Mouse (Mus musculus) forebrain, embryonic 11.5 days (tissue): ENCODE measurements around the gene Lsm2. TPM values are rescaled to one million over a fixed set of nuclear protein-coding genes. Genes with fewer than 3 reads are reported as not detected.
A peak's percentile ranks its signal among the peaks of the same experiment; 100 is the strongest.
"Not testable (repeated sequence)": the region's sequence is repeated elsewhere in the genome, so short reads cannot be mapped to it uniquely, and the experiment has no call there.

Experiments
- ATAC-seq: fragments of 200-750 bp; cut with Nextera tagmentation; replicated peaks from 2 replicates; pipeline ENCODE4 v1.8.0; 2017; ENCODE audit warnings: moderate TSS enrichment; ENCODE audit not compliant: low FRiP score
- DNase-seq: peaks from one replicate; pipeline ENCODE4 v3.0.0-alpha.2; 2017; ENCODE audit warnings: low spot score
- H3K27ac ChIP-seq: fragments of 300-500 bp; sonication (generic); 2 replicates; pipeline ENCODE4 v1.5.1; 2014; ENCODE audit warnings: low read depth, low read length
- H3K27me3 ChIP-seq: fragments of 300-500 bp; sonication (generic); 2 replicates; pipeline ENCODE4 v1.6.1; 2014; ENCODE audit warnings: mild to moderate bottlenecking, low read length, mixed read lengths; ENCODE audit not compliant: control insufficient read depth, insufficient read depth
- H3K36me3 ChIP-seq: fragments of 300-500 bp; sonication (generic); 2 replicates; pipeline ENCODE4 v1.6.1; 2014; ENCODE audit warnings: mild to moderate bottlenecking, low read length, moderate library complexity, mixed read lengths; ENCODE audit not compliant: control insufficient read depth, insufficient read depth
- H3K4me1 ChIP-seq: fragments of 300-500 bp; sonication (generic); replicated peaks from 2 replicates; pipeline ENCODE4 v1.6.1; 2014; ENCODE audit warnings: low read length, mixed read lengths; ENCODE audit not compliant: control insufficient read depth, insufficient read depth
- H3K4me2 ChIP-seq: fragments of 300-500 bp; sonication (generic); 2 replicates; pipeline ENCODE4 v1.6.1; 2014; ENCODE audit warnings: low read depth, mild to moderate bottlenecking, low read length, moderate library complexity, mixed read lengths; ENCODE audit not compliant: severe bottlenecking
- H3K4me3 ChIP-seq: fragments of 300-500 bp; sonication (generic); 2 replicates; pipeline ENCODE4 v1.5.1; 2014; ENCODE audit warnings: low read depth, low read length
- H3K9ac ChIP-seq: fragments of 300-500 bp; sonication (generic); 2 replicates; pipeline ENCODE4 v1.6.1; 2014; ENCODE audit warnings: low read length
- H3K9me3 ChIP-seq: fragments of 300-500 bp; sonication (generic); 2 replicates; pipeline ENCODE4 v1.6.1; 2016; ENCODE audit warnings: low read length, mixed read lengths; ENCODE audit not compliant: control insufficient read depth
- WGBS: fragments of 180-500 bp; shearing (Covaris S2); extraction: QIAGEN DNeasy Blood & Tissue Kit; methylation state at CpG from one replicate; pipeline ENCODE4 v1.1.7; 2014; 5-methylcytosine and 5-hydroxymethylcytosine counted together
- polyA plus RNA-seq: library from polyadenylated mRNA; unstranded; fragments of >200 nt; fragmentation: Nextera tagmentation; extraction: Ambion mirVana; gene quantifications from 2 replicates; pipeline ENCODE4 v1.2.1, GENCODE M21; 2014

Gene Lsm2
- polyA plus RNA-seq, 1 experiment from 2014 or later: 288 TPM

DNA sequence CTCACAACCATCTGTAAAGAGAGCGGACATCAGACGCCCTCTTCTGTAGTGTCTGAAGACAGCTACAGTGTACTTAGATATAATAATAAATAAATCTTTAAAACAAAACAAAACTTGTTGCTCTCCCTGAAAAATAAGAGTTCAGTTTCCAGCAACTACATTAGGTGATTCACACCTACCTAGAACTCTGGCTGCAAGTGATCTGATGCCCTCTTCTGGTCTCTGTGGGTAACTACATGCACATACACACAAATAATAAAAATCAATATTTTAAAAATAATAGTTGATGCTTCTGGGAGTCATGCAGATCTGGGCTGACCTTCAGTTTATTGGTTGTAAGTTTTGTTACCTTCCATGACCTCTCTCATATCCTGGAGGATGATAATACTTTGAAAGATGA, 2.6 kb downstream of the Lsm2 start:
- no peak overlapping the region for H3K9ac ChIP-seq
- 67% methylated on average over 2 of the region's 2 CpGs for WGBS
- H3K4me2 ChIP-seq: no peak overlapping the region
- DNase-seq (no peak), ATAC-seq (no peak)
- peaks cover 10% of the 10 kb centered on the region; the same call in 1 of the 2 replicates for H3K4me1 ChIP-seq
- H3K4me3 ChIP-seq: no peak overlapping the region
- H3K27ac ChIP-seq: no peak overlapping the region
- H3K36me3 ChIP-seq: peaks cover 6% of the 10 kb centered on the region; the same call in 1 of the 2 replicates
- no peaks in the 10 kb centered on the region for H3K27me3 ChIP-seq
- no peaks in the 10 kb centered on the region for H3K9me3 ChIP-seq

DNA sequence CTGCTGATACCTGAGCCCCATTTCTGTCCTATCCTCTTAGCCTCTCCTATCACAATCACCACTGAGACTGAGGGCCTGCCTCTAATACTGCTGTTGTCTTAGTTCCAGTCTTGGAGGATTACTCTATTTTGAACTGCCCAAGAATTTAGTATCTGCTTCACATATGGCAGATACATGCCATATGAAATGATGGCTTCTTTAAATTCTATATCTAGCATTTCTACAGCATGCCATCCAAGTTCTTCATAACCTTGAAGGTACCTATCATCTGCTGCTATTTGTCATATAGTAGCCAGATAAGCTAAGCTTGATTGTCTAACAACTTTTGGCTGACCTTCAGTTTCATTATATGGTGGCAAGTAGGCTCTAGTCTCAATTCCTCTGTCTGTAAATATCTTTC, 13.1 kb downstream of the Lsm2 start:
- DNase-seq (no peak), ATAC-seq (no peak)
- H3K4me3 ChIP-seq: no peak overlapping the region
- H3K9ac ChIP-seq: no peak overlapping the region
- H3K27me3 ChIP-seq: no peaks in the 10 kb centered on the region
- H3K4me1 ChIP-seq: peaks cover 5% of the 10 kb centered on the region; the same call in 1 of the 2 replicates
- peaks cover 4% of the 10 kb centered on the region; the same call in 1 of the 2 replicates for H3K36me3 ChIP-seq
- H3K4me2 ChIP-seq: no peak overlapping the region
- no peak overlapping the region for H3K27ac ChIP-seq
- H3K9me3 ChIP-seq: no peaks in the 10 kb centered on the region

DNA sequence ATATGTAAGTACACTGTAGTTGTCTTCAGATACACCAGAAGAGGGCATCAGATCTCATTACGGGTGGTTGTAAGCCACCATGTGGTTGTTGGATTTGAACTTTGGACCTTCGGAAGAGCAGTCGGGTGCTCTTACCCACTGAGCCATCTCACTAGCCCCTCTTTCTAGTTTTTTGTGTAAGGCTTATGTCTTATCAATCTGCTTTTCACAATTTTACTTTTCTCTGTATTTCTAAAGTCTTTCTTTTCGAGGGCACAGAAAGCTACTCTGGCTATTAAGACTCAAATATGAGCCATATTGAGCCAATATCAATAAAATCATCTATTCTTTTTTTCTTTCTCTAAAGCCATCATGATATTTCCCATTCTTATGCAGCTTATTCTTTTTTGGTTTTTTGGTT, 13.5 kb downstream of the Lsm2 start:
- not testable (repeated sequence) for H3K9me3 ChIP-seq, H3K4me1 ChIP-seq, ATAC-seq, H3K27me3 ChIP-seq, DNase-seq, H3K36me3 ChIP-seq, H3K27ac ChIP-seq, H3K9ac ChIP-seq, H3K4me2 ChIP-seq, H3K4me3 ChIP-seq
- WGBS: 95% methylated on average over 4 of the region's 4 CpGs

DNA sequence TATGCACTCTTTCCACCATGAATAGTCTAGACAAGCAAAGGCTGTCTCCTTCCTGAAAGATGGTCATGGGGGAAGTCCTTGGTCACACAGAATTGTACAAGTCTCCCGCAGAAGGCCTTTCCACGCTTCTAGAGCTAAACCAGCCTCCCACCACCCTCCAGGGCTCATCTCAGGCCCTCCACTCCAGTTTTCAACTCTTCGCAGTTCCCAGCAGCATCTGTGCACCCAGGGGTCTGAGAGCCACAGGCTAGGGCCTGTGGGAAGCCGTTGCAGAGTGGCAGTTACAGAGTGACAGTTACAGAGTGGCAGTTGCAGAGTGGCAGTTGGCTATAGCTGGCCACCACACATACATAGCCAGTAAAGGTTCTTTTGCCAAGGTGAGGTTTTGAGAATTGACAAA, 14.3 kb downstream of the Lsm2 start:
- not testable (repeated sequence) for ATAC-seq, H3K4me3 ChIP-seq, H3K27ac ChIP-seq, H3K27me3 ChIP-seq, H3K4me2 ChIP-seq, H3K36me3 ChIP-seq, H3K4me1 ChIP-seq, H3K9ac ChIP-seq, H3K9me3 ChIP-seq
- DNase-seq: peak; percentile 42
- WGBS: 97% methylated on average over 4 of the region's 4 CpGs

DNA sequence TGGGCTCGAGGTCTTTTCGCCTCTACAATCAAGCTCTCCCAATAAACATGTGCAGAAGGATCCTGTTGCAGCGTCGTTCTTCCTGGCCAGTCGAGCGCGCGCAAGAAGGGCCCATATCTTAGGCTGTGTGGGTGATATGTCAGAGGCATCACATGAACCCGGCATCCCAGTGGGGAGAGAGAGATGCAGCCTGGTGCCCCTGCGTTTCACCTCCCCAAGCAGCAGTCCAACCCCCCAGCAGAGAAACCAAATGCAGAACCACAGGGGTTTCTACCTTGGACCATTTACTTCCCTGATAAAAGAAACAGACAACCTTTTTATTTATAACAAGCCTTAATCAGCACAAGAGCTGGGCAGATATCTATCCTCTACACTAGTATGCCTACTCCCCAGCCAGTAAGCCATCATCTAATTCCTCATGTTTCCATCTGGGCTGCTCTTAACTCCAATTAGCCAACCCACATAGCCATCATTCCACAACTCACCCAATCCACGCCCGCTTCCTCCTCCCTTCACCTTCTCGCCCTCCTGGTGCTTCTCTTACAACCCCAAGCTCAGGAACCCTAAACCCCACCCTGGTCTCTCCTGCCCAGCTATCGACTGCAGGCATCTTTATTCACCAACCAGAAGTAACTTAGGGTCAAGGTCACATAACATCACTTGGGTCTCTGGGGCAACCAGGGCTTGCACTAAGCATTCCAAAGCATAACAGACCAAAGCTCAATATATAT, 14.9 kb downstream of the Lsm2 start:
- DNase-seq: peak; percentile 41
- H3K4me3 ChIP-seq: no peak overlapping the region
- no peak for ATAC-seq
- peaks cover 9% of the 10 kb centered on the region; the same call in 1 of the 2 replicates for H3K4me1 ChIP-seq
- WGBS: 91% methylated on average over 12 of the region's 14 CpGs
- H3K27ac ChIP-seq: no peak overlapping the region
- no peak overlapping the region for H3K4me2 ChIP-seq
- no peaks in the 10 kb centered on the region for H3K9me3 ChIP-seq
- no peaks in the 10 kb centered on the region for H3K27me3 ChIP-seq
- no peak overlapping the region; the same call in 1 of the 2 replicates for H3K9ac ChIP-seq
- peaks cover 4% of the 10 kb centered on the region; the same call in 1 of the 2 replicates for H3K36me3 ChIP-seq

DNA sequence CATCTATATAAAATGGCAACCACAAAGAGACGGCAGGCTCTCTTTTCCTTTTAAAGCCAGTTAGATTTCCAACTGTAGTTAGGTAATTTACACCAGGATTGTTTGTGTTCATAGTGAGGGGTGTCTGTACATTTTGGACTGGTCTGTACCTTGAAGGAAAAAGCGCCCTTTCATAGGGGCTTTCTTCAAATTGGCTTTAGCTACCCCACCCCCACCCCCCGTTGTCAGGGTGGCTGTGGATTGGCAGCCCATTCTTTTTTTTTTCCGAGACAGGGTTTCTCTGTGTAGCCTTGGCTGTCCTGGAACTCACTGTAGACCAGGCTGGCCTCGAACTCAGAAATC, 15.5 kb downstream of the Lsm2 start:
- Histone ChIP-seq H3K36me3 (peaks cover 4% of the 10 kb centered on the region; the same call in 1 of the 2 replicates), H3K4me1 (peaks cover 10% of the 10 kb centered on the region; the same call in 1 of the 2 replicates), H3K9ac (no peak overlapping the region; the same call in 1 of the 2 replicates), H3K4me2 (no peak overlapping the region), H3K27me3 (no peaks in the 10 kb centered on the region), H3K9me3 (no peaks in the 10 kb centered on the region), H3K27ac (no peak overlapping the region), H3K4me3 (no peak overlapping the region)
- DNase-seq: no peak
- 88% methylated on average over 5 of the region's 5 CpGs for WGBS
- no peak for ATAC-seq

DNA sequence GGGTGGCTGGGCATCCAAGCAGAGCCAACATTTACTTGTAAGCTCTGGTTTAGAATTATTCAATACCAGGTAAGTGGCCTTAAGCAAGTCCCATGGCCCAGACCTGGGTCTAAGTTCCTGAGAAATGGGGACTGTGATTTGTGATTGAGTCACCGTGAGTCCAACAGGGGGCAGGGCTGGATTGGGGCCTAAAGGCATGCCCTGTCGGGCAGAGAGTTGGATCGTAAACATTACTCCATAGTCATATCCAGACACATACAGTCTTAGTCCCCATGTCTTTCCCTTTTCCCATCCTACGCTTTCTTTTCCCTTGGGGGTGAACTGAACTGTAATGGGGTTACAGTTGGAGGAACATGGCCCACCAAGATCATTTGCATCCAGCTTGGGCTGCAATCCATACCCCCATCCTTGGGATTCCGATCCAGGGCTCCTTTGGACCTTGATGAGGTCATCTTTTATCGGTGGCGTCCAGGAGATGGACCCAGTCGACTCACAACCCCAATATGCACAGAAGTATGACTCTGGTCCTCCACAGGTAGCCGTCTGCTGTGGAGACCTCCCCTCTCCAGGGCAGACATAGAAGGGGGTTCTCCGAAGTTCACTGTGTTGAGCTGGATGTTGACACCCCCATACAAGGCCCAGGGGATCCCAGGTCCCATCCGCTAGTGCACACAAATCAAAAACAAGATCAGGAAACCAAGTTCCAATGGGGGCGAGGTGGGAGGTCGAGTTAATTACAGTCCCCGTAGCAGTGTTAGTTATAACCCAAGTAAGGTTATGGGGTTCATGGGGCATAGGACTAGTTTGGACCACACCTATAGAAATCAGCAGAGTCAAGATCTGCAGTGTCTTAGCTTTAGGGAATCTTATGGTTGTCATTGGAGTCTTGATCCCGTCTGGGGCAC, 17.1 kb downstream of the Lsm2 start:
- H3K27ac ChIP-seq: no peak overlapping the region
- H3K4me1 ChIP-seq: peaks cover 20% of the 10 kb centered on the region; the same call in 1 of the 2 replicates
- no peaks in the 10 kb centered on the region for H3K27me3 ChIP-seq
- no peaks in the 10 kb centered on the region for H3K9me3 ChIP-seq
- H3K36me3 ChIP-seq: peaks cover 4% of the 10 kb centered on the region; the same call in 1 of the 2 replicates
- H3K9ac ChIP-seq: no peak overlapping the region; the same call in 1 of the 2 replicates
- peak overlapping the region; percentile 53; the same call in 1 of the 2 replicates for H3K4me2 ChIP-seq
- no peak for ATAC-seq
- DNase-seq: no peak
- peak overlapping the region; percentile 28; the same call in 1 of the 2 replicates for H3K4me3 ChIP-seq
- 95% methylated on average over 15 of the region's 15 CpGs for WGBS

DNA sequence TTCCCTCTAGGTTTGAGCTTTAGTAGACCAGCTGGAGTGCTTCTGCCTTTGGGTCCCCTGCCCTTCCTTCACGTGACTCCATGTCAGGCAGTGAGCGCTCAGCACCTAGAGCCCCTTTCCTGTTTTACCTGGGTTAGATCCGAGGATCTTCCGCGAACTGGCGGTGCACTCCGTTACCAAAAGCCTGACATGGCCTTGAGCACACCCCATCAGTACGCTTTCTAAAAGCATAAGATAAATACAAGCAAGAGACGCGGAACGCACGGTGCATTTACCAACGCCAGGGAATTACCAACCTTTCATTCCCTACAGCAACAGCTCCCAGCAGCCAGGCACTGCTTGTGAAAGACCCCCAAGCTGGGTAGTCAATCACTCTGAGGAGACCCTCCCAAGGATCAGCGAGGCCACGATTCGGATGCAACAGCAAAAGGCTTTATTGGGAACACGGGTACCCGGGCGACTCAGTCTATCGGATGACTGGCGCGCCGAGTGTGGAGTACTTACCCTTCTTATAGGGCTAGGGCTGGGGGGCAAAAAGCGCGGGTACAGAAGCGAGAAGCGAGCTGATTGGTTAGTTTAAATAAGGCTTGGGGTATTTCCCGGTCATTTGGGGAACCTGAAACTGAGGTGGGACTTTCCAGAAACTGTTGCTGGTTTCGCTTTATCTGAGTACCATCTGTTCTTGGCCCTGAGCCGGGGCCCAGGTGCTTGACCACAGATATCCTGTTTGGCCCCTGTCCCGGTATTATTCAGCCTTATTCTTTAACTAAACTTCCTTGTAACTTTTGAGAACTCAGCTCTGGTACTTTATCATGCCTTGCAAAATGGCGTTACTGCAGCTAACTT, 18.4 kb downstream of the Lsm2 start:
- peaks cover 11% of the 10 kb centered on the region for H3K36me3 ChIP-seq

More for the DNA sequence above, 18.4 kb downstream of the Lsm2 start:
- Histone ChIP-seq H3K4me3 (peak overlapping the region; percentile 62), H3K9ac (peak overlapping the region; percentile 84), H3K27ac (peak overlapping the region; percentile 96), H3K4me2 (peak overlapping the region; percentile 99), H3K4me1 (peaks cover 20% of the 10 kb centered on the region; the same call in 1 of the 2 replicates)
- H3K9me3 ChIP-seq, H3K27me3 ChIP-seq, ATAC-seq, DNase-seq: not testable (repeated sequence)
- WGBS: 31% methylated on average over 29 of the region's 32 CpGs
